Mouse (Mus musculus): ENCODE measurements around the gene Olfr877. TPM values are rescaled to one million over a fixed set of nuclear protein-coding genes. Genes with fewer than 3 reads are reported as not detected.

Olfr877 gene
- polyA plus RNA-seq, 1 experiment from 2014 or later, result not detected

DNA sequence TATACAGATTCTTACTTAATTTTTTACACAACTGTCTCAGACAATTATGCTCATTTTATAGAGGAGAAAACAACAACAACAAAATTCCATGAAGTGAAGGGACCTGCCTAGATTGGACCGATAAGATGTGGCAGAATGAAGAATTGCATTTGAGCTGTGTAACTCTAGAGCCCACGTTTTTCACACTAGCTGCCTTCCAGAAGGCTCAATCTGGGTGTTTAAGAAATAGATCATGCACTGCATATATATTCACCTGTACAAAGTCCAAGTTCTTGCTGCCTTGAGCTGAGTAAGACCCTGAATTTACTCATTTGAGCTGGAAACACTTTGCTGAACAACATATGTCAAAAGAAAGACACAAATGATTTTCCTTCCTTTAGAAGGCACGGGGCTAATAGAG lies 51.5 kb downstream of the Olfr877 start:
- no peaks in the 10 kb centered on the region for H3K4me1 ChIP-seq (replicated peaks)
- WGBS, result 57% methylated on average over 3 of the region's 3 CpGs
- H3K4me2 ChIP-seq (replicated peaks), result no peak overlapping the region
- no peaks in the 10 kb centered on the region for H3K27me3 ChIP-seq (replicated peaks)
- no peak overlapping the region for H3K9ac ChIP-seq
- no peak for ATAC-seq
- H3K36me3 ChIP-seq, result no peaks in the 10 kb centered on the region
- no peaks in the 10 kb centered on the region for H3K9me3 ChIP-seq
- H3K4me3 ChIP-seq (replicated peaks), result no peak overlapping the region
- no peak overlapping the region for H3K27ac ChIP-seq

Other genes starting within 250 kb of the Olfr877 start
- gene Spa17, start 240.5 kb upstream of the Olfr877 start, polyA plus RNA-seq (2015; fragmentation: Nextera tagmentation; extraction: Ambion mirVana), result 3.7 and 3.8 TPM in 2 replicates
- 162 and 171 TPM in 2 replicates for gene Tbrg1, start 197.0 kb upstream of the Olfr877 start, polyA plus RNA-seq (2015; fragmentation: Nextera tagmentation; extraction: Ambion mirVana)
- not detected in 2 replicates for gene Panx3, start 185.0 kb upstream of the Olfr877 start, polyA plus RNA-seq (2015; fragmentation: Nextera tagmentation; extraction: Ambion mirVana)
- gene Olfr160, start 138.0 kb upstream of the Olfr877 start, polyA plus RNA-seq (2015; fragmentation: Nextera tagmentation; extraction: Ambion mirVana), result not detected in 2 replicates
- gene Olfr874, start 109.2 kb upstream of the Olfr877 start, polyA plus RNA-seq (2015; fragmentation: Nextera tagmentation; extraction: Ambion mirVana), result not detected in 2 replicates
- not detected in 2 replicates for gene Olfr875, start 82.4 kb upstream of the Olfr877 start, polyA plus RNA-seq (2015; fragmentation: Nextera tagmentation; extraction: Ambion mirVana)
- gene Olfr876, start 51.2 kb upstream of the Olfr877 start, polyA plus RNA-seq (2015; fragmentation: Nextera tagmentation; extraction: Ambion mirVana), result not detected in 2 replicates
- gene Olfr145, start 42.5 kb downstream of the Olfr877 start, polyA plus RNA-seq (2015; fragmentation: Nextera tagmentation; extraction: Ambion mirVana), result not detected in 2 replicates
- not detected in 2 replicates for gene Olfr878, start 63.6 kb downstream of the Olfr877 start, polyA plus RNA-seq (2015; fragmentation: Nextera tagmentation; extraction: Ambion mirVana)
- not detected in 2 replicates for gene Olfr881, start 137.6 kb downstream of the Olfr877 start, polyA plus RNA-seq (2015; fragmentation: Nextera tagmentation; extraction: Ambion mirVana)
- not detected in 2 replicates for gene Olfr883, start 171.5 kb downstream of the Olfr877 start, polyA plus RNA-seq (2015; fragmentation: Nextera tagmentation; extraction: Ambion mirVana)
- gene Olfr884, start 192.3 kb downstream of the Olfr877 start, polyA plus RNA-seq (2015; fragmentation: Nextera tagmentation; extraction: Ambion mirVana), result not detected in 2 replicates
- gene Olfr885, start 207.1 kb downstream of the Olfr877 start, polyA plus RNA-seq (2015; fragmentation: Nextera tagmentation; extraction: Ambion mirVana), result not detected in 2 replicates
- not detected in 2 replicates for gene Olfr887, start 229.8 kb downstream of the Olfr877 start, polyA plus RNA-seq (2015; fragmentation: Nextera tagmentation; extraction: Ambion mirVana)